Mouse (Mus musculus) C2C12 (cell line): ENCODE data around the gene Slx1b. TPM values are rescaled to one million over a fixed set of nuclear protein-coding genes. Genes with fewer than 3 reads are reported as not detected.
"Not testable (repeated sequence)": the region's sequence is repeated elsewhere in the genome, so short reads cannot be mapped to it uniquely, and the experiment has no call there.

ENCODE experiments used
- H3K27me3 ChIP-seq: one replicate; pipeline ENCODE4 v1.6.1; 2011; ENCODE audit not compliant: control insufficient read depth, insufficient read depth, insufficient read length
- H3K36me3 ChIP-seq: one replicate; pipeline ENCODE4 v1.6.1; 2011; ENCODE audit not compliant: control insufficient read depth, insufficient read depth
- H3K4me3 ChIP-seq: one replicate; pipeline ENCODE4 v1.5.1; 2011; ENCODE audit warnings: mild to moderate bottlenecking, control low read depth; ENCODE audit not compliant: poor library complexity, insufficient read depth, severe bottlenecking
- H3K79me2 ChIP-seq: one replicate; pipeline ENCODE4 v1.6.1; 2011; ENCODE audit not compliant: control insufficient read depth, insufficient read depth
- H3K79me3 ChIP-seq: one replicate; pipeline ENCODE4 v1.6.1; 2011; ENCODE audit warnings: low read depth, control low read depth
- H3ac ChIP-seq: one replicate; pipeline ENCODE3; 2011; ENCODE audit warnings: low read depth; ENCODE audit not compliant: control insufficient read depth, insufficient read length
- CEBPB ChIP-seq: IDR thresholded peaks from one replicate; pipeline ENCODE4 v1.6.1; 2011; ENCODE audit warnings: low read depth, mild to moderate bottlenecking, control low read depth, moderate library complexity
- CTCF ChIP-seq: IDR thresholded peaks from one replicate; pipeline ENCODE4 v1.5.1; 2011; ENCODE audit not compliant: control insufficient read depth, insufficient read depth, insufficient read length
- FOSL1 ChIP-seq: IDR thresholded peaks from one replicate; pipeline ENCODE4 v1.8.0; 2011; ENCODE audit warnings: mild to moderate bottlenecking, low read length; ENCODE audit not compliant: poor library complexity, insufficient read depth, severe bottlenecking
- MAX ChIP-seq: IDR thresholded peaks from one replicate; pipeline ENCODE4 v1.6.1; 2011; ENCODE audit warnings: mild to moderate bottlenecking, control low read depth
- MYOD1 ChIP-seq: IDR thresholded peaks from one replicate; pipeline ENCODE4 v1.6.1; 2011; ENCODE audit warnings: low read depth; ENCODE audit not compliant: control insufficient read depth, insufficient read length
- MYOG ChIP-seq: IDR thresholded peaks from one replicate; pipeline ENCODE4 v1.6.1; 2011; ENCODE audit not compliant: control insufficient read depth, insufficient read length; ENCODE audit errors: extremely low read depth
- USF1 ChIP-seq: IDR thresholded peaks from one replicate; pipeline ENCODE4 v1.6.1; 2011; ENCODE audit warnings: low read depth, mild to moderate bottlenecking, control low read depth, moderate library complexity
- polyA plus RNA-seq: library from polyadenylated mRNA; unstranded; fragments of >200 nt; fragmentation: generic; extraction: Trizol; gene quantifications from one replicate; pipeline ENCODE4 v1.2.1, GENCODE M21; 2012; ENCODE audit warnings: missing spikeins

Slx1b gene
- polyA plus RNA-seq, 1 experiment = 5.4 TPM

- TF ChIP-seq MYOG = no peak
- TF ChIP-seq CTCF = no peak
- TF ChIP-seq FOSL1 = no peak
- no peak for TF ChIP-seq MYOD1
- no peak for TF ChIP-seq USF1
- no peak for TF ChIP-seq MAX
- TF ChIP-seq CEBPB = no peak
- Histone ChIP-seq H3K79me2 (no peaks in the 10 kb centered on the region), H3K36me3 (no peaks in the 10 kb centered on the region), H3K27me3 (no peaks in the 10 kb centered on the region), H3K79me3 (no peaks in the 10 kb centered on the region), H3ac (no peak overlapping the region), H3K4me3 (no peak overlapping the region)
Measured at GRCm38 (mm10) chr7:126644345-126644744, 51.2 kb downstream of the Slx1b start.

- not testable (repeated sequence) for H3K4me3 ChIP-seq, H3K79me2 ChIP-seq, H3K36me3 ChIP-seq, H3ac ChIP-seq, H3K27me3 ChIP-seq, H3K79me3 ChIP-seq
Measured at GRCm38 (mm10) chr7:126643244-126643617, 52.4 kb downstream of the Slx1b start.

DNA sequence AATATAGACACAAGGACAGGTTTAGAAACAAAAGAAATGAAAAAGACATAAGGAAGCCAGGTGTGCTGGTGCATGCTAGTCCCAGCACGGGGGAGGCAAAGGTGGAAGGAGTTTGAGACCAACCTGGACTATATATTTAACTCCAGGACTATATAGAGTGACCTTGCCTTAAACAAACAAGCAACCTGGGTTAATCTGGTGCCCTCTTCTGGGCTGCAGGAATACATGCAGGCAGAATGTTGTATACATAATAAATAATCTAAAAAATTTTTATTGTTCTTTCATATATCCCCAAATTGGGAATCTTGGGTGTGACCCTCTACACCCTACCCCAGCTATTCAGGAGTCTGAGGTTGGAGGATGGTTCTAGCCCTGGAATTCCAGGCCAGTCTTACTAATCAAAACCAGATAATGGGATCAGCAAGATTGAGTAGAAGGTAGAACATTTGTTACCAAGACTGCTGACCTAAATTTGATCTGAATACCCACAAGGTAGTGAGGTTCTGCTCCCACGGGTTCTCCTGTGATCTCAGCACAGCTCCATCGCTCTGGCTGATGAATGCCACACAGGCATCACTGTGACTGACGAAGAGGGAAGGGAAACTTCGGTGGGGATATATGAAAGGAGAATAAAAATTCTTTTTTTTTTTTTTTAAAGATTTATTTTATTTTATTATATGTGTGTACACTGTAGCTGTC is 52.9 kb downstream of the Slx1b start:
- TF ChIP-seq MYOG (no peak), USF1 (no peak)
- H3K79me2 ChIP-seq = no peaks in the 10 kb centered on the region
- no peaks in the 10 kb centered on the region for H3K79me3 ChIP-seq
- no peaks in the 10 kb centered on the region for H3K27me3 ChIP-seq
- H3ac ChIP-seq = no peak overlapping the region
- no peak overlapping the region for H3K4me3 ChIP-seq
- no peaks in the 10 kb centered on the region for H3K36me3 ChIP-seq

Other genes starting within 250 kb of the Slx1b start
- gene Atp2a1, start 232.7 kb downstream of the Slx1b start, polyA plus RNA-seq = 2.2 TPM
- gene Sh2b1, start 220.4 kb downstream of the Slx1b start, polyA plus RNA-seq = 36.9 TPM
- gene Tufm, start 208.4 kb downstream of the Slx1b start, polyA plus RNA-seq = 200 TPM
- 73.0 TPM for gene Atxn2l, start 192.3 kb downstream of the Slx1b start, polyA plus RNA-seq
- gene Eif3c, start 129.4 kb downstream of the Slx1b start, polyA plus RNA-seq = 228 TPM
- 2.0 TPM for gene Apobr, start 110.8 kb downstream of the Slx1b start, polyA plus RNA-seq
- gene Cln3, start 110.0 kb downstream of the Slx1b start, polyA plus RNA-seq = 4.5 TPM
- not detected for gene Il27, start 100.8 kb downstream of the Slx1b start, polyA plus RNA-seq
- 49.9 TPM for gene Nupr1, start 64.9 kb downstream of the Slx1b start, polyA plus RNA-seq
- gene Sgf29, start 46.5 kb downstream of the Slx1b start, polyA plus RNA-seq = 39.3 TPM
- 0.07 TPM for gene Sult1a1, start 19.4 kb downstream of the Slx1b start, polyA plus RNA-seq
- gene Bola2, start 383 bp downstream of the Slx1b start, polyA plus RNA-seq = 116 TPM
- gene Coro1a, start 12.0 kb upstream of the Slx1b start, polyA plus RNA-seq = 1.9 TPM
- 168 TPM for gene Mapk3, start 63.8 kb upstream of the Slx1b start, polyA plus RNA-seq
- gene Gdpd3, start 70.5 kb upstream of the Slx1b start, polyA plus RNA-seq = 1.7 TPM
- gene Ypel3, start 81.2 kb upstream of the Slx1b start, polyA plus RNA-seq = 16.6 TPM
- 0.01 TPM for gene Tbx6, start 85.7 kb upstream of the Slx1b start, polyA plus RNA-seq
- gene Ppp4c, start 96.7 kb upstream of the Slx1b start, polyA plus RNA-seq = 189 TPM
- 0.08 TPM for gene Fam57b, start 101.9 kb upstream of the Slx1b start, polyA plus RNA-seq
- not detected for gene 4930451I11Rik, start 135.9 kb upstream of the Slx1b start, polyA plus RNA-seq
- gene Doc2a, start 151.6 kb upstream of the Slx1b start, polyA plus RNA-seq = not detected
- 53.9 TPM for gene Hirip3, start 166.2 kb upstream of the Slx1b start, polyA plus RNA-seq
- 105 TPM for gene Ino80e, start 166.6 kb upstream of the Slx1b start, polyA plus RNA-seq
- 27.9 TPM for gene Taok2, start 188.9 kb upstream of the Slx1b start, polyA plus RNA-seq
- gene Tmem219, start 227.1 kb upstream of the Slx1b start, polyA plus RNA-seq = 26.7 TPM
- 18.3 TPM for gene Kctd13, start 233.1 kb upstream of the Slx1b start, polyA plus RNA-seq